Mouse (Mus musculus): ENCODE data around the gene Atg9b. TPM values are rescaled to one million over a fixed set of nuclear protein-coding genes. Genes with fewer than 3 reads are reported as not detected.

Gene Atg9b
- polyA plus RNA-seq, 1 experiment = 0.25 TPM

DNA sequence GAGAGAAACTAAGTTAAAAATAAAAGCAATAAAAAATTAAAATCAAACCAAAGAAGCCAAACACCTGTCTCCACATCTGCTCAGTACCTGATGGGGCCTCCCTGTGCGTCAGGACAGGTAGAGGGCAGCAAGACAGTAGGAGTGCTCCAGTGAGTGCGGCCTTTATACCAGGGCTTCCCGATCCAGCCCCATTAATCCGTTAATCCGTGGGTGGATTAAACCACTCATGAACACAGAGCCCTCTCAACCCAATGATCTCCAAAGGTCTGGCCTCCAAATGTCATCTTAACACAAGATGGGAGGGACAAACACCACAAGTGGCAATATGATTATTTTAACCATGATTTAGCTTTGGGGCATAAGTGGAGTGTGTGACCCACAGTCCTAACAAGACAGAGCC lies 18.1 kb downstream of the Atg9b start:
- no peak for TF ChIP-seq GATA1 (IDR thresholded peaks at IDR 0.05; ENCODE audit: low read length)

- no peak for TF ChIP-seq GATA1 (IDR thresholded peaks at IDR 0.05; ENCODE audit: low read length)
Observed at GRCm38 (mm10) chr5:24369767-24370166, 22.2 kb downstream of the Atg9b start.

DNA sequence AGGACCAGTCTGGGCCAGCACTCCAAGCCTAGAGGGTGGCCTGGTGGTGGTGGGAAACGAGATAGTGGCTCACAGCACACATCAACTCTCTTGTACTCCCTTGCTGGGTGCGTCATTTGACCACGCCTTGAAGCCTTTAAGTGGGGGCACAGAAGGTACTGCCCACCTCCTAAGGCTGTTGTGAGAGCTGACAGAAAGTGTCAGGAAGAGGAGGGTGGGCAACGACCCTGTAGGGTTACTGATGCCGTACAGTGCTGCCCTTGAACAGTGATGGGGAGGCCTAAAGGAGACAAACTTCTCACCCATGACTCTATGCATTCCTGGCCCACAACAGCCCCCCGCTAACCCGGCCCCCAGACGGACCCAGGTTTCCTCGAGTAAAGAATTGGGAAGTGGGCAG lies 25.5 kb downstream of the Atg9b start:
- no peak for TF ChIP-seq GATA1 (IDR thresholded peaks at IDR 0.05; ENCODE audit: low read length)

DNA sequence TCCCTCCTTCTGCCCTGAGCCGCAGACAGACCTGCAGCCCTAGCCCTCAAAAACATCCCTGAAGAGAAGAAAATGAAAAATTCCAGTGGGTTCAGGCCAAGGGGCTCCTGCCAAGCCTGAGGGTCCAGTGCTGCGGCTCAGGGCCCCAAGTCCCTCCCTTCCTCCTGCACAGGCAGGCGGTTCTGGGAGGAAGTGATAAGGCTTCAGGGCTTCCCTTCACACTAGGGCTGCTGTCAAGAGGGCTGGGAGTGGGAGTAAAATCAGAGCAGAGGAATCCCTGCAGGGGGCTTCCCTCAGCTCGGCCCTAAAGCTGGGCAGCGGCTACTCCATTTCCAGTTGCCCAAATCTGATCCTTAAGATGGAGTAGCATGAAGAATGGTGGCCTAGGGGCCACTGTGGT lies 26.4 kb downstream of the Atg9b start:
- no peak for TF ChIP-seq GATA1 (IDR thresholded peaks at IDR 0.05; ENCODE audit: low read length)

GRCm38 (mm10) chr5:24364963-24365362 lies 27.0 kb downstream of the Atg9b start:
- no peak for TF ChIP-seq GATA1 (IDR thresholded peaks at IDR 0.05; ENCODE audit: low read length)

DNA sequence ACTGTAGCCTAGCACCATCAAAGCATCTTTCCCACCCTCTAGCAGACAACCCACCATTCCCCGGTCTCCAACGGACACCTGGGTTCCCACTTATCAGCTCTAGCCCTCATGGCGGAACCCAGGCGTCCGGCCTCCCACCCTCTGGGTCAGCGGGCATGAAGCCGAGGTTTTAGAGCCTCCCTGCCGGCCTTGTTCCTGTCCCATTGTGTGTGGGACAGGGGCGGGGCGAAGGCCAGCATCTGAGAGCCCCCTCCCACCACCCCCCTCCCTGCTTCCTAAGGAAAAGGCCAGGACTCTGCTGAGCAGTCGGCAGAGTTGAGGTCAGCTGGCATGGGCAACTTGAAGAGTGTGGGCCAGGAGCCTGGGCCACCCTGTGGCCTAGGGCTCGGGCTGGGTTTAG lies 27.4 kb downstream of the Atg9b start, which contains the start of gene Nos3:
TSS of gene Nos3 (plus strand) at position 303 of the 400 bp plus-strand sequence.
- no peak for TF ChIP-seq GATA1 (IDR thresholded peaks at IDR 0.05; ENCODE audit: low read length)

DNA sequence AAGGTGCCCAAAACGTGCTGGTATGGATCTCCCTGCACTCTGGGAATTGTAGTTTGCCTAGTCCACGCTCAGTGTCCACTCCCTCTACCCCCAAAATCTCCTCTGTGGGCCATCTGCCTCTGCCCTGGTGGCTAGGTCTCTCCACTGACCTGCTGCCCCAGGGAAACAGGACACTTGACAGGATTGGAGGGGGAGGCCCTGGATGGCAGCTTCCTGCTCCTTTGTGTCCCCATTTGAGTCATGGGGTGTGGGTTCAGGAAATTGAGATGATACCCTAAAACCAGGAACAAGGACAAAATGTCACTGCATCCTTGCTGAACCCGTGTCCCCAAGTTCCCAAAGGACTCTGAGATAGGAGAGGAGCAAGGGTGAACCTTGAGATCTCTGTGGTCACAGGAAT lies 27.9 kb downstream of the Atg9b start:
- no peak for TF ChIP-seq GATA1 (IDR thresholded peaks at IDR 0.05; ENCODE audit: low read length)

GRCm38 (mm10) chr5:24363467-24363866 lies 28.5 kb downstream of the Atg9b start:
- TF ChIP-seq GATA1 (IDR thresholded peaks at IDR 0.05; ENCODE audit: low read length) = no peak

DNA sequence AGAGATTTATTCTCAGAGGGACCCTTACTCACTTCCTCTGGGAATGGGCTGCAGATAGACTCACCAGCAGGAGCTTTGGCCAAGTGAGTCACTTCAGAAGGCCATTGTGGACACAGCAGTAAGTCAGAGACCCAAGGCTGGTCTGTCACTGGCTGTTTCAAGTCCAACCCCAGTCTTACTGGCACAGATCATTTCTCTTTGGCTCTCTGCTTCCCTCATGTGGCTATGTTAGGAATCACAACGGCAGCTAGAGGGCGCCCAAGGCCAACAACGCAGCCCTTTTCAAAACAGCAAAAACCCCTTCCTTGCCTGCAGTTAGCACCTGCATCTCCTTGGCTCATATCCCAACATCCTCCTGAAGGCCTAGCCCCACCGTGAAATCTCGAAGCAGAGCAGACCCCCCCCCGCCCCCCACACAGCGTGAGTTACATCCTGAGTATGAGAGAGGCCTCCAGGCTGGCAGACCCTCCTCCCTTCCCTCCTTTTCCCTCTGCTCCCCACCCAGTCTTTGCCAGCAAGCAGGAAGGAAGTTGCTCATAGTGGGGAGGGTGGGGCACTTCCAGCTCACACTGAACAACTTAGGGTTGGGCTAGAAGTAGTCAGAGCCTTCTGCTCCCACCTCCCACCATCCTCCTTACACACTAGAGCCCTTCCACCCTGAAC lies 31.0 kb downstream of the Atg9b start:
- TF ChIP-seq GATA1 (IDR thresholded peaks at IDR 0.05; ENCODE audit: low read length) = no peak

GRCm38 (mm10) chr5:24357461-24357860 lies 34.5 kb downstream of the Atg9b start:
- TF ChIP-seq GATA1 (IDR thresholded peaks at IDR 0.05; ENCODE audit: low read length) = no peak

- no peak for TF ChIP-seq GATA1 (IDR thresholded peaks at IDR 0.05; ENCODE audit: low read length)
Observed at GRCm38 (mm10) chr5:24356764-24357163, 35.2 kb downstream of the Atg9b start.

DNA sequence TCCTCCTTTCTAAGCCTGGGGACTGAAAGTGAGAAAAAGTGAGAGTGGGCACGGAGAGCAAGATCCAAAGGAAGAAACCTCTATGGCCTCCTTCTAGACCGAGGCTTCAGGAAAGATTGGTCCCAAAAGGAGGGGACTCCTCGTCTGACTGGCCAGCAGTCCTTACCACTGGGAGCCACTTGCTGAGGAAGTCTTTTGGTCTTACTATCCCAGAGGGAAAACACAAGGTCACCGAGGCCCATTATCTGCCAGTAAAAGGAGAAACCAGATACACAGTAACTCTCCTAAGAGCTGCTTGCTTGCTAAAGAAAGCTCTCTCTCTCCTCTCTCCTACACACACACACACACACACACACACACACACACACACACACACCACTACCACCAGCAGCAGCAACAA lies 38.6 kb downstream of the Atg9b start:
- no peak for TF ChIP-seq GATA1 (IDR thresholded peaks at IDR 0.05; ENCODE audit: low read length)

DNA sequence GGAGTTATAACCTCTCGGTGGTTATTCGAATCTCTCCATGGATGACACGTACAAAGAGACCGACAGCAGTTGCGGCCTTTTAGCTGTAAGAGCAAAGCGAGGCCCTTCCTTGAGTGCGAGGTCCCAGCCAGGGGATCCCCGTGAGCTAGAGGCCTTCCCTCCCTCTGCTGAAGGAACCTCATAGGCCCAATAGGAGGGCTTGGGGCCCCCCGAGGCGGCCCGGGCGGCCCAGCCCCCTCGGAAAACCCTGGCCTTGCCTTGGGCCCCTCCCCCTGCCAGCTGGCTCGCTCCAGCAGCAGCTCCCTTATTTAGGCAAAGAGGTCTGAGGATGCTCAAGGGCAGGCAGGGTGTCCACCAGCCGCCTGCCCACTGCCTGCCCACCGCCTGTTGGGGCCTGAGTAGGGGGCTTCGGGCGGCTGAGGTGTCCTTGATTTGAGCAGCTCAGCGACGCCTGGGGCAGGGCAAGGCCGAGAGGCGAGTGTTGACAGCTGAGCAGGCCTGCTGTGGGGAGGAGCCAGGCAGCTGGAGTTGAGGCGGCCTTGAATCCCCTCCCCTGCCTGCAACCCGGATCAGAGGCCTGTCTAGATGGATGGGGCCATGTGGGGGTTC lies 39.6 kb downstream of the Atg9b start:
- no peak for TF ChIP-seq GATA1 (IDR thresholded peaks at IDR 0.05; ENCODE audit: low read length)

DNA sequence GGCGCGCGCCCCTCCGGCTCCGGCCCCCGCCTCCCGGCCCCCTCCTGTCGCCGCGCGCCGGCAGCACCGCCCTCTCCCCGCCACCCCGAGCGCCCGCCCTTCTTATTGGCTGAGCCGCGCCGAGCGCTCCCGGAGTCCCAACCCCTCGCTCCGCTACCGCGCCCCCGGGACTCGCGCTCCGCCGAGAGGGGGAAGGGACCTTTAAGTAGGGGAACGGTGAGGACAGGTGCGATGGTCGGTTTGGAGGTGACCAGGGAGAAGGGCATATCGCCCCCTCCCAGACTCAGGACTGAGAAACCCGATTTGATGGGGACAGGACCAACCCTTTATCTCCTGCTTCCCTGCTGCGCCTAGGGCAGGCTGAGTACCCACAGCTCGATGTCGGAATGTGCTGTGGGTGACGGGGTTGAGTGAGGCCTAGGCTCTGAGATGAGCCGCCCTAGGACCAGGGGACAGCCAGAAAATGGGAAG lies 40.2 kb downstream of the Atg9b start:
- no peak for TF ChIP-seq GATA1 (IDR thresholded peaks at IDR 0.05; ENCODE audit: low read length)

- TF ChIP-seq GATA1 (IDR thresholded peaks at IDR 0.05; ENCODE audit: low read length) = no peak
Observed at GRCm38 (mm10) chr5:24351278-24351677, 40.7 kb downstream of the Atg9b start, which contains the start of gene Kcnh2. TSS of gene Kcnh2 (minus strand) at chr5:24351604.

DNA sequence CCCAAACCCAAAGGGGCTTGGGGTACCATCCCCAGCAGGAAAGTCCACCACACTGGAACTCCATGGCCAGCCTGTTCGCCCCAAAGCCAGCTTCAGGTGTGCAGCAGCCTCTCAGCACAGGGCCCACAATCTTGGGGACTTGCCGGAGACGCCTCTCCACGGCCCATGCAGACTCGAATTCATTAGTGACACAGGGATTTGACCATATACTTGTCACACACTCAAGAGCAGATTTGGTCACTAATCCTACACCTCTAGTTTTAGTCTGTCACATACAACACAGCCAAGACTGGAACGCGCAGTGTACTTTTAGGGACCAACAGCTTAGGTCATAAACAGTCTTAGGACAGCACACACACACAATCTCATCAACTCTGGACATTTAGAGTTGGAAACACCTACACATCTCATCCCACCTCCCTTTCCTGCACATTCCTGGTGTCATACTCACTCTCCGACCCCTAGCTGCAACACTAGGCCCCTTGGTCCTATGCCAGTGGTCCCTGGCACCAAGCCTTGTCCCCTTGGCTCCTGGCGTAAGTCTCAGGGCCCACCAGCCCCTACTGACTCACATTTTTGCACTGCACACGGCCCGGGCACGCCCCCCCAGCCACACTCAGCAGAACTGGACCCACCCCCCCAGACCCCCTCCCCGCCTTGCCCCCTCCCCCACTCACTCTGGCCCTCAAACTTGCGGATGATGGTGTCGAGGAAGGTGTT lies 41.3 kb downstream of the Atg9b start:
- no peak for TF ChIP-seq GATA1 (IDR thresholded peaks at IDR 0.05; ENCODE audit: low read length)

Measured in G1E-ER4 (cell line).